Mouse (Mus musculus) bone marrow, adult 2 months (tissue): Measurements from ENCODE around the gene Lcp1.

Source experiments
- CTCF ChIP-seq: fragments of 200-500 bp; IDR thresholded peaks from 2 replicates; pipeline ENCODE4 v1.5.1; 2011; ENCODE audit warnings: low read length, control low read depth; ENCODE audit not compliant: control insufficient read depth, insufficient read depth
- POLR2A ChIP-seq: fragments of 200-500 bp; IDR thresholded peaks from 2 replicates; pipeline ENCODE4 v1.6.1; 2011; ENCODE audit warnings: low read depth, mild to moderate bottlenecking, control low read depth, low read length, borderline replicate concordance; ENCODE audit not compliant: control insufficient read depth

DNA sequence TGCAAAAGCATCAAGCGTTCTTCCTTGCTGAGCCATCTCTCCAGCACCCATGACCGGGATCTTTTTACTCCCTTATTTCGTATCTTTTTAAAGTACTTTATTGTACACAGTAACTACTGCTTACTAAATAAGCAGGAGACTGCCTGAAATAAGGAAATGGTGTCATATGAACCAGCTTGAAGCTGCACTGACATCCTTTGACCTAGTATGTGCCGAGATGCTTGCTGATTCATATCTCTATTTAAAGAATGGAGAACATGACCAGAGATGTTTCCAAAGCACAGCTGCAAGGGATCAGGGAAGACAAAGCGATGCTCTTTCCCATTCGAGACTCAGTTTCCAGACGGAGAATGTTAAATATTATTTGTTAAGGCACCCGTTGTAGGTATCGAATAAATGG lies 33.4 kb downstream of the Lcp1 start:
- TF ChIP-seq CTCF (no peak), POLR2A (no peak)
